Mouse (Mus musculus): ENCODE results near the gene Rnf114.

The Rnf114 gene

GRCm38 (mm10) chr2:167491757-167492708, at the start of gene Rnf114:
Gene Rnf114 (plus strand): TSS chr2:167492645.
- no peak for DNase-seq (ENCODE audit: low read depth, low spot score)

GRCm38 (mm10) chr2:167443411-167444193, 48.8 kb upstream of the Rnf114 start:
- peak; percentile 81 for DNase-seq (ENCODE audit: low read depth, low spot score)

- no peak for DNase-seq (ENCODE audit: low read depth, low spot score)
These were observed 46.3 kb upstream of the Rnf114 start for GRCm38 (mm10) chr2:167445911-167446780.

- DNase-seq (ENCODE audit: low read depth, low spot score): no peak
These were observed 45.2 kb upstream of the Rnf114 start for GRCm38 (mm10) chr2:167447207-167447606.

- no peak for DNase-seq (ENCODE audit: low read depth, low spot score)
These were observed 44.8 kb upstream of the Rnf114 start for GRCm38 (mm10) chr2:167447629-167448028.

- peak; percentile 84 for DNase-seq (ENCODE audit: low read depth, low spot score)
These were observed 42.8 kb upstream of the Rnf114 start for GRCm38 (mm10) chr2:167449331-167450275.

GRCm38 (mm10) chr2:167450647-167451046, 41.8 kb upstream of the Rnf114 start:
- peak; percentile 75 for DNase-seq (ENCODE audit: low read depth, low spot score)

- DNase-seq (ENCODE audit: low read depth, low spot score): peak; percentile 79
These were observed 38.6 kb upstream of the Rnf114 start for GRCm38 (mm10) chr2:167453814-167454213.

GRCm38 (mm10) chr2:167456361-167457020, 36.0 kb upstream of the Rnf114 start:
- peak; percentile 66 for DNase-seq (ENCODE audit: low read depth, low spot score)

- peak; percentile 96 for DNase-seq (ENCODE audit: low read depth, low spot score)
These were observed 35.2 kb upstream of the Rnf114 start for GRCm38 (mm10) chr2:167457213-167457612.

- no peak for DNase-seq (ENCODE audit: low read depth, low spot score)
These were observed 33.9 kb upstream of the Rnf114 start for GRCm38 (mm10) chr2:167458548-167458947.

- DNase-seq (ENCODE audit: low read depth, low spot score): peak; percentile 97
These were observed 33.2 kb upstream of the Rnf114 start for GRCm38 (mm10) chr2:167459071-167459865.

GRCm38 (mm10) chr2:167462954-167463353, 29.5 kb upstream of the Rnf114 start:
- DNase-seq (ENCODE audit: low read depth, low spot score): peak; percentile 86

- no peak for DNase-seq (ENCODE audit: low read depth, low spot score)
These were observed 28.6 kb upstream of the Rnf114 start for GRCm38 (mm10) chr2:167463802-167464201.

GRCm38 (mm10) chr2:167465951-167466350, 26.5 kb upstream of the Rnf114 start:
- no peak for DNase-seq (ENCODE audit: low read depth, low spot score)

- no peak for DNase-seq (ENCODE audit: low read depth, low spot score)
These were observed 25.2 kb upstream of the Rnf114 start for GRCm38 (mm10) chr2:167467214-167467613.

- no peak for DNase-seq (ENCODE audit: low read depth, low spot score)
These were observed 24.0 kb upstream of the Rnf114 start for GRCm38 (mm10) chr2:167468444-167468843.

- DNase-seq (ENCODE audit: low read depth, low spot score): peak; percentile 69
These were observed 21.8 kb upstream of the Rnf114 start for GRCm38 (mm10) chr2:167470611-167471010.

- DNase-seq (ENCODE audit: low read depth, low spot score): peak; percentile 99
These were observed 20.9 kb upstream of the Rnf114 start for GRCm38 (mm10) chr2:167471585-167471984.

Data from brain, adult 2 months (tissue).